Mouse (Mus musculus) adrenal gland, postnatal 36 days (tissue): ENCODE measurements at regions not wholly inside any gene's neighbourhood (a gene's known extent, or its start where the extent isn't known, plus 50 kb on each side); places are given as distances from the start of the nearest gene placed in this dataset.
"Not testable (repeated sequence)": the region's sequence is repeated elsewhere in the genome, so short reads cannot be mapped to it uniquely, and the experiment has no call there.

ENCODE experiments used
- DNase-seq, 2 experiments: peaks; one replicate each; pipeline ENCODE4 v3.0.0; 2021; ENCODE audit warnings: mixed read lengths in 1 of 2

DNA sequence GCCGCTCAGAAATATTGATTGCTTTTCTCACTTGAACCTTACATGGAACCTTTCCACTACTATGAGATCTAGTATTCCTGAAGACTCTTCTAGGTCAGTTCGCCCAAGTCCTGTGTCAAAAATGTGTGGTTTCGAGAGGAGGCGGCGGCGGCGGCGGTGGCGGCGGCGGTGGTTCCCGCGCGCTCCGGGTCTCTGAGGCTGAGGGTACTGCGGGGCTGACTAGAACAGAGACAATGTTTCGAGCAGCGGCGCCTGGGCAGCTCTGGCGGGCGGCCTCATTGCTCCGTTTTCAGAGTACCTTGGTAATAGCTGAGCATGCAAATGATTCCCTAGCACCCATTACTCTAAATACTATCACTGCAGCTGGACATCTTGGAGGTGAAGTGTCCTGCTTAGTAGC lies 957.0 kb upstream of the Gm597 start:
- DNase-seq, result not testable (repeated sequence)

GRCm38 (mm10) chr1:29731930-29732329 lies 951.9 kb upstream of the Gm597 start:
- DNase-seq, result peak; percentile 69 to 75
